Mouse (Mus musculus) leukemia stem cell, adult 10-12 weeks (primary cell): Measurements from ENCODE around the gene 1700020N15Rik. TPM values are rescaled to one million over a fixed set of nuclear protein-coding genes. Genes with fewer than 3 reads are reported as not detected.

Experiments
- polyA plus RNA-seq: library from polyadenylated mRNA; stranded (reverse); fragments of >175 nt; gene quantifications from 2 replicates; pipeline ENCODE4 v1.2.3, GENCODE M21; 2012; ENCODE audit warnings: low replicate concordance

1700020N15Rik gene
- not detected in 2 replicates for polyA plus RNA-seq

GRCm38 (mm10) chrX:69945000-69945399, at the start of gene 1700020N15Rik:
Gene 1700020N15Rik, plus strand, starts transcription at chrX:69945300.

